ENCODE assay signal across 8 mouse cellular contexts in the genomic region with DNA sequence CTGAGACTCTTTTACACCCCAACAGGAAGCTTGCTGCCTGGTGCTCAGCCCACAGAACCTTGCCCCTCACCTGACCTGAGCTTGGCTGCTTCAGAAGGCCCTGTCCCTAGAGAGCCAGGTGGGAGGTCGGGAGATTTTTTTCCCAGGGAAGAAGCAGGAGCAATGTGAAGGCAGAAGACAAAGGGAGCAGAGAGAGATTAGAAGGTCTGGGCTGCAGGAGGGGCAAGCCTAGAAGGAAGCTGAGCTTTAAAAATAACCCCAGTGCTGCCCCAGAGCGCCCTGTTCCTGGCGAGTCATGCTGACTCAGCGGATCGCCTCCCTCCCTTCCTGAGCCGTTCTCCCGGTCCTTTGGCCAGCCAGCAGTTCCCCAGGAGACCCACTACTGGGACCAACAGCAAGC. TPM values are rescaled to one million over a fixed set of nuclear protein-coding genes. Genes with fewer than 3 reads are reported as not detected.
DNase-seq lines count a peak whose midpoint lies in the region; ATAC-seq and TF ChIP-seq lines count a peak whose summit lies in the region.

No protein-coding gene starts in this region.

- TF ChIP-seq CTCF in lung, postnatal 0 days (IDR thresholded peaks at IDR 0.05): no peak

- H3K27ac ChIP-seq in lung, postnatal 0 days (ENCODE audit: low read length): peak overlapping the region; percentile 70
- peak overlapping the region; percentile 96 for H3K27ac ChIP-seq in stomach, embryonic 16.5 days (ENCODE audit: low read length)

- no peak for ATAC-seq in lung, postnatal 0 days
- ATAC-seq in stomach, embryonic 16.5 days (ENCODE audit: insufficient read depth, low FRiP score): no peak

- no peaks in the 10 kb centered on the region for H3K36me3 ChIP-seq in lung, postnatal 0 days (ENCODE audit: insufficient read depth, low read length)
- peaks cover 5% of the 10 kb centered on the region; the same call in 1 of the 2 replicates for H3K36me3 ChIP-seq in stomach, embryonic 16.5 days (ENCODE audit: control insufficient read depth, insufficient read depth, low read length)

- H3K9me3 ChIP-seq in lung, postnatal 0 days (ENCODE audit: low read length): no peaks in the 10 kb centered on the region
- no peaks in the 10 kb centered on the region for H3K9me3 ChIP-seq in stomach, embryonic 16.5 days (replicated peaks; ENCODE audit: control insufficient read depth, low read length)

- no peak for TF ChIP-seq EP300 in lung, postnatal 0 days (IDR thresholded peaks at IDR 0.05)

- WGBS in lung, postnatal 0 days: 28% methylated on average over 7 of the region's 7 CpGs
- WGBS in stomach, embryonic 16.5 days: 34% methylated on average over 7 of the region's 7 CpGs

- H3K4me3 ChIP-seq in lung, postnatal 0 days (ENCODE audit: low read depth, low read length): no peak overlapping the region
- peak overlapping the region; percentile 32 for H3K4me3 ChIP-seq in stomach, embryonic 16.5 days (replicated peaks; ENCODE audit: low read length)

- peaks cover 23% of the 10 kb centered on the region for H3K4me1 ChIP-seq in lung, postnatal 0 days (ENCODE audit: insufficient read depth, low read depth, low read length)
- H3K4me1 ChIP-seq in stomach, embryonic 16.5 days (ENCODE audit: control insufficient read depth, insufficient read depth, low read length): peaks cover 45% of the 10 kb centered on the region

- peak overlapping the region; percentile 32 for H3K9ac ChIP-seq in lung, postnatal 0 days (replicated peaks; ENCODE audit: low read depth)
- H3K9ac ChIP-seq in stomach, embryonic 16.5 days (ENCODE audit: low read length): peak overlapping the region; percentile 67

- H3K4me2 ChIP-seq in lung, postnatal 0 days (replicated peaks; ENCODE audit: low read depth, low read length): peak overlapping the region; percentile 34
- H3K4me2 ChIP-seq in stomach, embryonic 16.5 days (ENCODE audit: low read depth, low read length): peak overlapping the region; percentile 42

- no peaks in the 10 kb centered on the region for H3K27me3 ChIP-seq in lung, postnatal 0 days (replicated peaks; ENCODE audit: insufficient read depth, low read length)
- H3K27me3 ChIP-seq in stomach, embryonic 16.5 days (ENCODE audit: control insufficient read depth, insufficient read depth, low read length): no peaks in the 10 kb centered on the region

- peak; percentile 39 for DNase-seq in embryo, embryonic 10 days (ENCODE audit: low spot score)
- DNase-seq in embryo, embryonic 9.5 days (ENCODE audit: extremely low spot score): no peak
- DNase-seq in adrenal gland, postnatal 36 days: peak; percentile 69 to 83
- DNase-seq in heart, adult 18-20 months: peak; percentile 74 to 82
- peak; percentile 72 for DNase-seq in kidney, adult 18-20 months
- DNase-seq in lung, postnatal 0 days (ENCODE audit: low spot score): peak; percentile 45
- no peak for DNase-seq in ovary, adult 18-20 months (ENCODE audit: low spot score)

RNA-seq across cellular contexts. Expression of gene Mafg, which starts 3.5 kb away (rescaled TPM):
- total RNA-seq in adrenal gland, postnatal 36 days (2021): 10 to 100 TPM; 50.4 to 78.6 TPM
- 10 to 100 TPM; 33.7 to 35.7 TPM for total RNA-seq in heart, adult 18-20 months (2021)
- polyA plus RNA-seq in lung, postnatal 0 days (2015; fragmentation: Nextera tagmentation; extraction: Ambion mirVana): 25.9 and 28.3 TPM in 2 replicates
- polyA plus RNA-seq in stomach, embryonic 16.5 days (2015; fragmentation: Nextera tagmentation; extraction: Ambion mirVana): 19.5 and 22.1 TPM in 2 replicates

RNA-seq across cellular contexts. Expression of gene Sirt7, which starts 4.9 kb away (rescaled TPM):
- total RNA-seq in adrenal gland, postnatal 36 days (2021): 10 to 100 TPM; 49.6 to 67.0 TPM
- 1 to 10 TPM; 6.9 to 8.9 TPM for total RNA-seq in heart, adult 18-20 months (2021)
- 45.3 and 46.0 TPM in 2 replicates for polyA plus RNA-seq in lung, postnatal 0 days (2015; fragmentation: Nextera tagmentation; extraction: Ambion mirVana)
- polyA plus RNA-seq in stomach, embryonic 16.5 days (2015; fragmentation: Nextera tagmentation; extraction: Ambion mirVana): 36.6 and 37.7 TPM in 2 replicates

RNA-seq across cellular contexts. Expression of gene Pcyt2, which starts 12.2 kb away (rescaled TPM):
- total RNA-seq in adrenal gland, postnatal 36 days (2021): 100 to 1,000 TPM; 212 to 312 TPM
- total RNA-seq in heart, adult 18-20 months (2021): 10 to 100 TPM; 47.2 to 51.2 TPM
- 93.9 and 102 TPM in 2 replicates for polyA plus RNA-seq in lung, postnatal 0 days (2015; fragmentation: Nextera tagmentation; extraction: Ambion mirVana)
- 185 and 197 TPM in 2 replicates for polyA plus RNA-seq in stomach, embryonic 16.5 days (2015; fragmentation: Nextera tagmentation; extraction: Ambion mirVana)

RNA-seq across cellular contexts. Expression of gene Pycr1, which starts 13.7 kb away (rescaled TPM):
- 1 to 10 TPM; 1.1 to 1.5 TPM for total RNA-seq in adrenal gland, postnatal 36 days (2021)
- 1 to 10 TPM; 1.1 to 1.3 TPM for total RNA-seq in heart, adult 18-20 months (2021)
- 6.9 and 7.1 TPM in 2 replicates for polyA plus RNA-seq in lung, postnatal 0 days (2015; fragmentation: Nextera tagmentation; extraction: Ambion mirVana)
- polyA plus RNA-seq in stomach, embryonic 16.5 days (2015; fragmentation: Nextera tagmentation; extraction: Ambion mirVana): 37.8 and 38.0 TPM in 2 replicates

RNA-seq across cellular contexts. Expression of gene Myadml2, which starts 18.0 kb away (rescaled TPM):
- not detected for total RNA-seq in adrenal gland, postnatal 36 days (2021)
- total RNA-seq in heart, adult 18-20 months (2021): 10 to 100 TPM; 77.0 to 81.2 TPM
- 0.46 TPM in 1 of 2 replicates, not detected in the other for polyA plus RNA-seq in lung, postnatal 0 days (2015; fragmentation: Nextera tagmentation; extraction: Ambion mirVana)
- polyA plus RNA-seq in stomach, embryonic 16.5 days (2015; fragmentation: Nextera tagmentation; extraction: Ambion mirVana): 1.4 TPM in 1 of 2 replicates, not detected in the other

Comparison
In these comparisons a context has a peak if more than half of its experiments do, and no peak if none do; other contexts are left out.
1. DNase-seq: peak in embryo, embryonic 10 days (single experiment), adrenal gland, postnatal 36 days (2 of 2), heart, adult 18-20 months (2 of 2), kidney, adult 18-20 months (single experiment) and lung, postnatal 0 days (single experiment); none in embryo, embryonic 9.5 days (single experiment) and ovary, adult 18-20 months (single experiment).
2. RNA of gene Sirt7, which starts 4.9 kb away (total RNA-seq): 49.6 to 67.0 TPM in adrenal gland, postnatal 36 days; 6.9 to 8.9 TPM in heart, adult 18-20 months; every median in the first group is over 4 times any median in the second.
3. RNA of gene Pcyt2, which starts 12.2 kb away (total RNA-seq): 212 to 312 TPM in adrenal gland, postnatal 36 days; 47.2 to 51.2 TPM in heart, adult 18-20 months; every median in the first group is over 4 times any median in the second.